Mouse (Mus musculus) ES-Bruce4 (cell line): Measurements from ENCODE around the gene Nktr. TPM values are rescaled to one million over a fixed set of nuclear protein-coding genes. Genes with fewer than 3 reads are reported as not detected.

Experiments
- H3K27ac ChIP-seq: 2 replicates; pipeline ENCODE4 v1.5.1; 2012; ENCODE audit warnings: low read length, inconsistent platforms; ENCODE audit not compliant: insufficient read depth
- H3K27me3 ChIP-seq: 2 replicates; pipeline ENCODE4 v1.6.1; 2012; ENCODE audit warnings: mild to moderate bottlenecking, low read length, inconsistent platforms; ENCODE audit not compliant: control insufficient read depth, poor library complexity, insufficient read depth, severe bottlenecking
- H3K36me3 ChIP-seq: 2 replicates; pipeline ENCODE4 v1.6.1; 2012; ENCODE audit warnings: inconsistent platforms, mild to moderate bottlenecking, low read length, moderate library complexity; ENCODE audit not compliant: control insufficient read depth, poor library complexity, insufficient read depth, severe bottlenecking
- H3K4me1 ChIP-seq: one replicate; pipeline ENCODE4 v1.8.1; 2011; ENCODE audit warnings: low read length; ENCODE audit not compliant: control insufficient read depth, insufficient read depth
- H3K4me3 ChIP-seq: 2 replicates; pipeline ENCODE4 v1.5.1; 2011; ENCODE audit warnings: low read depth, mild to moderate bottlenecking, low read length
- H3K9ac ChIP-seq: 2 replicates; pipeline ENCODE4 v1.6.1; 2012; ENCODE audit warnings: low read depth, mild to moderate bottlenecking, inconsistent platforms; ENCODE audit not compliant: poor library complexity, severe bottlenecking
- H3K9me3 ChIP-seq: replicated peaks from 2 replicates; pipeline ENCODE4 v1.6.1; 2012; ENCODE audit warnings: mild to moderate bottlenecking, low read length, inconsistent platforms; ENCODE audit not compliant: control insufficient read depth, poor library complexity, insufficient read depth, severe bottlenecking
- CTCF ChIP-seq: IDR thresholded peaks from one replicate; pipeline ENCODE4 v1.8.1; 2011; ENCODE audit warnings: low read depth, low read length
- EP300 ChIP-seq: IDR thresholded peaks from 2 replicates; pipeline ENCODE4 v1.6.1; 2011; ENCODE audit warnings: low read depth, low read length; ENCODE audit not compliant: insufficient read depth
- POLR2A ChIP-seq: IDR thresholded peaks from one replicate; pipeline ENCODE4 v1.8.1; 2011; ENCODE audit warnings: low read length; ENCODE audit not compliant: insufficient read depth
- polyA plus RNA-seq: library from polyadenylated mRNA; stranded (reverse); fragments of >200 nt; gene quantifications from 2 replicates; pipeline ENCODE4 v1.2.4, GENCODE M21; 2011; ENCODE audit warnings: low read depth; ENCODE audit not compliant: missing spikeins, insufficient read depth, insufficient read length

The Nktr gene
- polyA plus RNA-seq: 109 and 117 TPM in 2 replicates

DNA sequence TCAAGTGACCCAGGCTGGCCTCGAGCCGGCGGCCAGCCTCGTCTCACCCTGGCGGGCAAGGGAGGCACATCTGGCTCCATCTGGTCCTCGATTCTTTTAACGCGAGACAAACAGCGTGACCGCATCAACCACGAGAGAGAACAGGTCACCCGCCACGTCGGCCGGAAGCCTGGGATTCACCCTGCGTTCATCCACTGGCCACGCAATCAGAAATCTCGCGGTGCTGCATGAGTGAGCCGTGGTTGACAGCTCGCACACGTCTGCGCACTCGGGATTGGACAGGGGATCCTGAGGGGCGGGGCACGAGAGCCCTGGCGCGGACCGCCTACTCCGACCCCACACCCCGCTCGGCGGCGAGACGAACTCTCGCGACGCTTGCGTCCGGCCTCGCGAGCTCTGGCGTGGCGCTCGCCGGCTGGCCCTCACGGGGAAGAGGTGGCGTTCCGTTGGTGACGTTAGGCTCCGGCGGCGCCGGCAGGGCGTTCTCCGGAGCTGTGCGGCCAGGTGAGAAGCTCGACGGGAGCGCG lies at the start of gene Nktr:
Gene Nktr (plus strand): TSS at position 378 of the 527 bp plus-strand sequence.
- Histone ChIP-seq H3K9me3 (no peaks in the 10 kb centered on the region), H3K36me3 (no peaks in the 10 kb centered on the region), H3K4me1 (no peaks in the 10 kb centered on the region), H3K27me3 (no peaks in the 10 kb centered on the region), H3K9ac (peak within 1 kb of the TSS; percentile 87), H3K27ac (no peak within 1 kb of the TSS), H3K4me3 (peak within 1 kb of the TSS; percentile 79)
- no peak for TF ChIP-seq CTCF
- peak; percentile 20 for TF ChIP-seq POLR2A

GRCm38 (mm10) chr9:121669348-121669791 lies 49.6 kb upstream of the Nktr start:
- H3K27ac ChIP-seq: no peak overlapping the region
- H3K4me3 ChIP-seq: peak overlapping the region; percentile 37
- H3K27me3 ChIP-seq: no peaks in the 10 kb centered on the region
- no peak overlapping the region for H3K9ac ChIP-seq
- H3K4me1 ChIP-seq: no peaks in the 10 kb centered on the region
- H3K36me3 ChIP-seq: no peaks in the 10 kb centered on the region
- H3K9me3 ChIP-seq: no peaks in the 10 kb centered on the region
- TF ChIP-seq EP300: no peak
- peak; percentile 67 for TF ChIP-seq CTCF
- no peak for TF ChIP-seq POLR2A

- no peaks in the 10 kb centered on the region for H3K27me3 ChIP-seq
- H3K4me1 ChIP-seq: no peaks in the 10 kb centered on the region
- H3K9me3 ChIP-seq: no peaks in the 10 kb centered on the region
- H3K36me3 ChIP-seq: no peaks in the 10 kb centered on the region
- no peak for TF ChIP-seq EP300
- no peak for TF ChIP-seq POLR2A
- peak; percentile 72 for TF ChIP-seq CTCF
- no peak overlapping the region for H3K27ac ChIP-seq
- H3K4me3 ChIP-seq: no peak overlapping the region
- no peak overlapping the region for H3K9ac ChIP-seq
Observed at GRCm38 (mm10) chr9:121671300-121671699, 47.7 kb upstream of the Nktr start.

GRCm38 (mm10) chr9:121672311-121672710 lies 46.7 kb upstream of the Nktr start:
- TF ChIP-seq POLR2A (no peak), EP300 (no peak), CTCF (no peak)

GRCm38 (mm10) chr9:121673716-121674115 lies 45.3 kb upstream of the Nktr start:
- no peak overlapping the region for H3K27ac ChIP-seq
- no peak for TF ChIP-seq EP300
- no peak for TF ChIP-seq POLR2A
- no peak for TF ChIP-seq CTCF
- H3K9ac ChIP-seq: no peak overlapping the region

More at GRCm38 (mm10) chr9:121672311-121672710, 46.7 kb upstream of the Nktr start:
- Histone ChIP-seq H3K9ac (no peak overlapping the region), H3K9me3 (no peaks in the 10 kb centered on the region), H3K4me3 (no peak overlapping the region), H3K27ac (no peak overlapping the region), H3K4me1 (no peaks in the 10 kb centered on the region), H3K27me3 (no peaks in the 10 kb centered on the region), H3K36me3 (no peaks in the 10 kb centered on the region)

GRCm38 (mm10) chr9:121675011-121675410 lies 44.0 kb upstream of the Nktr start:
- H3K9me3 ChIP-seq: no peaks in the 10 kb centered on the region
- no peaks in the 10 kb centered on the region for H3K27me3 ChIP-seq
- no peaks in the 10 kb centered on the region for H3K4me1 ChIP-seq
- no peak overlapping the region for H3K27ac ChIP-seq
- TF ChIP-seq CTCF: no peak
- TF ChIP-seq EP300: no peak
- no peak overlapping the region for H3K4me3 ChIP-seq
- H3K36me3 ChIP-seq: no peaks in the 10 kb centered on the region
- H3K9ac ChIP-seq: no peak overlapping the region

More at GRCm38 (mm10) chr9:121673716-121674115, 45.3 kb upstream of the Nktr start:
- H3K9me3 ChIP-seq: no peaks in the 10 kb centered on the region
- H3K4me3 ChIP-seq: no peak overlapping the region
- no peaks in the 10 kb centered on the region for H3K4me1 ChIP-seq
- no peaks in the 10 kb centered on the region for H3K36me3 ChIP-seq
- H3K27me3 ChIP-seq: no peaks in the 10 kb centered on the region
